Mouse (Mus musculus): ENCODE results near the gene Shcbp1l. TPM values are rescaled to one million over a fixed set of nuclear protein-coding genes. Genes with fewer than 3 reads are reported as not detected.
"Not testable (repeated sequence)": the region's sequence is repeated elsewhere in the genome, so short reads cannot be mapped to it uniquely, and the experiment has no call there.

Gene Shcbp1l
- under 1 TPM; 0.13 to 0.38 TPM for total RNA-seq (2021)
- long read RNA-seq, experiment 1 = 0 reads
- long read RNA-seq, experiment 2 = 0 reads

GRCm38 (mm10) chr1:153424770-153425584 lies at the start of gene Shcbp1l:
Gene Shcbp1l (plus strand): TSS chr1:153425162.
- peak; percentile 64 to 66 for DNase-seq (ENCODE audit: low spot score in 2 of 2)

- no peak for DNase-seq (ENCODE audit: low spot score in 2 of 2)
These were observed 48.5 kb upstream of the Shcbp1l start for GRCm38 (mm10) chr1:153376446-153376845.

- no peak for DNase-seq (ENCODE audit: low spot score in 2 of 2)
These were observed 46.4 kb upstream of the Shcbp1l start for GRCm38 (mm10) chr1:153378587-153378986.

GRCm38 (mm10) chr1:153379832-153380231 lies 45.1 kb upstream of the Shcbp1l start:
- no peak for DNase-seq (ENCODE audit: low spot score in 2 of 2)

- no peak for DNase-seq (ENCODE audit: low spot score in 2 of 2)
These were observed 44.1 kb upstream of the Shcbp1l start for GRCm38 (mm10) chr1:153380746-153381282.

- no peak for DNase-seq (ENCODE audit: low spot score in 2 of 2)
These were observed 39.9 kb upstream of the Shcbp1l start for GRCm38 (mm10) chr1:153385081-153385480.

- not testable (repeated sequence) for DNase-seq (ENCODE audit: low spot score in 2 of 2)
These were observed 39.3 kb upstream of the Shcbp1l start for GRCm38 (mm10) chr1:153385661-153386060.

GRCm38 (mm10) chr1:153386271-153387069 lies 38.5 kb upstream of the Shcbp1l start:
- DNase-seq (ENCODE audit: low spot score in 2 of 2) = peak; percentile 74 to 79

GRCm38 (mm10) chr1:153395706-153396105 lies 29.3 kb upstream of the Shcbp1l start:
- not testable (repeated sequence) for DNase-seq (ENCODE audit: low spot score in 2 of 2)

GRCm38 (mm10) chr1:153401765-153402164 lies 23.2 kb upstream of the Shcbp1l start:
- DNase-seq (ENCODE audit: low spot score in 2 of 2) = peak; percentile 60 to 64

- not testable (repeated sequence) for DNase-seq (ENCODE audit: low spot score in 2 of 2)
These were observed 17.3 kb upstream of the Shcbp1l start for GRCm38 (mm10) chr1:153407641-153408040.

- not testable (repeated sequence) for DNase-seq (ENCODE audit: low spot score in 2 of 2)
These were observed 16.7 kb upstream of the Shcbp1l start for GRCm38 (mm10) chr1:153408296-153408695.

- DNase-seq (ENCODE audit: low spot score in 2 of 2) = not testable (repeated sequence)
These were observed 14.0 kb upstream of the Shcbp1l start for GRCm38 (mm10) chr1:153410915-153411314.

- no peak for DNase-seq (ENCODE audit: low spot score in 2 of 2)
These were observed 13.2 kb upstream of the Shcbp1l start for GRCm38 (mm10) chr1:153411723-153412122.

GRCm38 (mm10) chr1:153412663-153413396 lies 12.1 kb upstream of the Shcbp1l start:
- not testable (repeated sequence) for DNase-seq (ENCODE audit: low spot score in 2 of 2)

GRCm38 (mm10) chr1:153413397-153414020 lies 11.5 kb upstream of the Shcbp1l start:
- DNase-seq (ENCODE audit: low spot score in 2 of 2) = not testable (repeated sequence)

GRCm38 (mm10) chr1:153414114-153414723 lies 10.7 kb upstream of the Shcbp1l start:
- DNase-seq (ENCODE audit: low spot score in 2 of 2) = peak; percentile 26 to 55

- DNase-seq (ENCODE audit: low spot score in 2 of 2) = peak in 1 of 2 experiments; percentile 38
These were observed 10.0 kb upstream of the Shcbp1l start for GRCm38 (mm10) chr1:153414962-153415361.

- DNase-seq (ENCODE audit: low spot score in 2 of 2) = not testable (repeated sequence)
These were observed 9.2 kb upstream of the Shcbp1l start for GRCm38 (mm10) chr1:153415742-153416141.

All from adrenal gland, adult 18-20 months (tissue).